Mouse (Mus musculus) heart, embryonic 14.5 days (tissue): ENCODE data around the gene Rerg. TPM values are rescaled to one million over a fixed set of nuclear protein-coding genes. Genes with fewer than 3 reads are reported as not detected.
A peak's percentile ranks its signal among the peaks of the same experiment; 100 is the strongest.

Source experiments
- ATAC-seq: fragments of 200-750 bp; cut with Nextera tagmentation; 2 replicates; pipeline ENCODE4 v1.8.0; 2017; ENCODE audit warnings: low read depth, moderate TSS enrichment; ENCODE audit not compliant: insufficient number of reproducible peaks, insufficient read depth, low FRiP score
- H3K27ac ChIP-seq, 2 experiments: fragments of 200-500 bp in 1 of 2; fragments of 300-500 bp in 1 of 2; sonication (generic) in 1 of 2; replicated peaks in 1 of 2; 2 replicates each; pipeline ENCODE4 v1.5.1; 2012 to 2014; ENCODE audit warnings: low read depth in 2 of 2, low read length in 2 of 2, control low read depth in 1 of 2, mild to moderate bottlenecking in 1 of 2, mixed read lengths in 1 of 2; ENCODE audit not compliant: control insufficient read depth in 1 of 2, insufficient read depth in 1 of 2
- H3K27me3 ChIP-seq: fragments of 300-500 bp; sonication (generic); 2 replicates; pipeline ENCODE4 v1.6.1; 2014; ENCODE audit warnings: mild to moderate bottlenecking, low read length, control low read depth; ENCODE audit not compliant: control insufficient read depth, insufficient read depth
- H3K36me3 ChIP-seq: fragments of 300-500 bp; sonication (generic); 2 replicates; pipeline ENCODE4 v1.6.1; 2014; ENCODE audit warnings: mild to moderate bottlenecking, control low read depth, low read length, mixed read lengths; ENCODE audit not compliant: control insufficient read depth, insufficient read depth
- H3K4me1 ChIP-seq, 2 experiments: fragments of 200-500 bp in 1 of 2; fragments of 300-500 bp in 1 of 2; sonication (generic) in 1 of 2; 2 replicates each; pipeline ENCODE4 v1.6.1; 2012 to 2014; ENCODE audit warnings: low read length in 2 of 2, control low read depth in 1 of 2, mixed read lengths in 1 of 2; ENCODE audit not compliant: control insufficient read depth in 2 of 2, insufficient read depth in 2 of 2
- H3K4me2 ChIP-seq: fragments of 300-500 bp; sonication (generic); 2 replicates; pipeline ENCODE4 v1.6.1; 2014; ENCODE audit warnings: mild to moderate bottlenecking, low read length
- H3K4me3 ChIP-seq, 2 experiments: fragments of 200-500 bp in 1 of 2; fragments of 300-500 bp in 1 of 2; sonication (generic) in 1 of 2; 2 replicates each; pipeline ENCODE4 v1.5.1; 2012 to 2014; ENCODE audit warnings: low read length in 2 of 2, mild to moderate bottlenecking in 2 of 2, control low read depth in 1 of 2, low read depth in 1 of 2, moderate library complexity in 1 of 2; ENCODE audit not compliant: control insufficient read depth in 1 of 2, insufficient read depth in 1 of 2
- H3K9ac ChIP-seq: fragments of 300-500 bp; sonication (generic); 2 replicates; pipeline ENCODE4 v1.6.1; 2014; ENCODE audit warnings: mild to moderate bottlenecking, low read length
- H3K9me3 ChIP-seq: fragments of 300-500 bp; sonication (generic); 2 replicates; pipeline ENCODE4 v1.6.1; 2016; ENCODE audit warnings: low read length, control low read depth; ENCODE audit not compliant: control insufficient read depth
- WGBS: fragments of 180-500 bp; shearing (Covaris S2); extraction: QIAGEN DNeasy Blood & Tissue Kit; methylation state at CpG from one replicate; pipeline ENCODE4 v1.1.7; 2014; 5-methylcytosine and 5-hydroxymethylcytosine counted together
- polyA plus RNA-seq: library from polyadenylated mRNA; unstranded; fragments of >200 nt; fragmentation: Nextera tagmentation; extraction: Ambion mirVana; gene quantifications from 2 replicates; pipeline ENCODE4 v1.2.1, GENCODE M21; 2014

Gene Rerg
- polyA plus RNA-seq, 1 experiment from 2014 or later, result 5.4 TPM

DNA sequence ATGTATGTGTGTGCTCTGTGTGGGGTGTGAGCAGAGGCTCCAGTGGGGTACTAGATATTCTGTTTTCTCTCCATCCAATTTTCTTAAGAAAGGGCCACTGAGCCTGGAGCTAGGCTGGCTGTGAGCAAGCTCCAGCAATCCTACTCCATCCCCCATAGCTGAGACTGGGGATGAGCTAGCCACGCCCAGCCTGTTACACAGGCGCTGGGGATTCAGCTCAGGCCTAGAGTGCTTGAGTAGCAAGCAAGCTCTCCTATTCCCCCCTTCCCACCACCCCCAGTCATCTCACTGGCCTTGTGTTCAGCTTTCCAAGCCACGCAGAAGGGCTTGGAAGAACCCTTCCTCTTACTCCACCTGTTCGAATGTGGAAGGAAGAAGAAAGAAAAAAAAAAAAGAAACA is 7.2 kb downstream of the Rerg start:
- Histone ChIP-seq H3K27me3 (no peaks in the 10 kb centered on the region), H3K4me3 (no peak overlapping the region), H3K27ac (no peak overlapping the region), H3K4me2 (no peak overlapping the region), H3K36me3 (no peaks in the 10 kb centered on the region), H3K4me1 (no peaks in the 10 kb centered on the region), H3K9ac (no peak overlapping the region), H3K9me3 (no peaks in the 10 kb centered on the region)
- ATAC-seq, result no peak
- WGBS, result 74% methylated on average over 4 of the region's 4 CpGs

DNA sequence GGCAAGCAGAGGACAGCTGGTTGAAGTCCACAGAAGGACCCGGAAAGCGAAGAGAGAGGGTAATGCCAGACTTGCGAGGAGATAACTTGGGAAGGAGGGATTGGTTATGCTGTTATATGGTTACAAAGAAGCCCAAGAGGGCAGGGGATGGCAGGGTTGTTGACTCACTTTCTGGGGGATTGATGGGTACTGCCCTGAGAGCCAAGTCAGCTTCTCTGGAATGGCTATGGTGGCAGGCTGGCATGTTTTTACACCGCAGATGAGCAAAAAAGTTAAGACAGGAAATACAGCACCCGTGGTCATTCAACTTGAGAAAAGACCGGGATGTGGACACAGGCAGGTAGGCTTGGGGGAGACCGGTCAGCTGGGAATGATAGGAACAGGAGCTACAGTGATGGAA is 7.8 kb downstream of the Rerg start:
- no peaks in the 10 kb centered on the region for H3K9me3 ChIP-seq
- no peaks in the 10 kb centered on the region for H3K4me1 ChIP-seq
- 89% methylated on average over 7 of the region's 7 CpGs for WGBS
- no peaks in the 10 kb centered on the region for H3K27me3 ChIP-seq
- no peak overlapping the region for H3K4me2 ChIP-seq
- ATAC-seq, result no peak
- no peaks in the 10 kb centered on the region for H3K36me3 ChIP-seq
- no peak overlapping the region for H3K27ac ChIP-seq
- no peak overlapping the region for H3K4me3 ChIP-seq
- no peak overlapping the region for H3K9ac ChIP-seq

DNA sequence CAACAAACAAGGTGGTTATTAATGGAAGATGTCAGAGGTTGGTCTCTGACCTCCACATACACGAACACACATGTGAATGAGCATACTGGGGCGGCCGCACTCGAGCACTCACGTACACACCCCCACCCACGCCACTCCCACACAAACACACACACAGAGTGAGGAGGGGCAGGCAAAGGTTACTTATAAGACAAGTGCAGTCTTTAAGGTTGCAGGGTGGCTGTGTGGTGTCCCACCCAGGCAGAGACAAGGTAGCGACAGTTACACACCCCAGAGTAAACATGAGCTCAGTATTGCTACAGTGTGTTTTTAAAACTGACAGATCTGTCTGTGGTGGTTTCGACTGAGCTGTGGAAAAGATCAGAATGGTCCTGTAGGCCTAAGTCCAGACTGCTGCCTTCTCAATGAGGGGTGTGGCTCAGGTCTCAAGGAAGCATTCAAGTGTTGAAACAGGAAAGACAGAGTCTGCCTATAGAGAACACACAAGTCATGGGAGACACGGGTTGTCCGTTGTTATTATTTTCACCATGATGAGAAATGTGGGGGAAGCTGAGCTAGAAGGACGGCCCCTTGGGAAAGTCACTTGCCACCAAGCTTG is 8.7 kb downstream of the Rerg start:
- no peaks in the 10 kb centered on the region for H3K4me1 ChIP-seq
- ATAC-seq, result no peak
- no peak overlapping the region for H3K4me2 ChIP-seq
- H3K27me3 ChIP-seq, result no peaks in the 10 kb centered on the region
- no peaks in the 10 kb centered on the region for H3K36me3 ChIP-seq
- H3K4me3 ChIP-seq, result no peak overlapping the region
- H3K9ac ChIP-seq, result no peak overlapping the region
- H3K27ac ChIP-seq, result no peak overlapping the region
- WGBS, result 81% methylated on average over 11 of the region's 11 CpGs
- H3K9me3 ChIP-seq, result no peaks in the 10 kb centered on the region

DNA sequence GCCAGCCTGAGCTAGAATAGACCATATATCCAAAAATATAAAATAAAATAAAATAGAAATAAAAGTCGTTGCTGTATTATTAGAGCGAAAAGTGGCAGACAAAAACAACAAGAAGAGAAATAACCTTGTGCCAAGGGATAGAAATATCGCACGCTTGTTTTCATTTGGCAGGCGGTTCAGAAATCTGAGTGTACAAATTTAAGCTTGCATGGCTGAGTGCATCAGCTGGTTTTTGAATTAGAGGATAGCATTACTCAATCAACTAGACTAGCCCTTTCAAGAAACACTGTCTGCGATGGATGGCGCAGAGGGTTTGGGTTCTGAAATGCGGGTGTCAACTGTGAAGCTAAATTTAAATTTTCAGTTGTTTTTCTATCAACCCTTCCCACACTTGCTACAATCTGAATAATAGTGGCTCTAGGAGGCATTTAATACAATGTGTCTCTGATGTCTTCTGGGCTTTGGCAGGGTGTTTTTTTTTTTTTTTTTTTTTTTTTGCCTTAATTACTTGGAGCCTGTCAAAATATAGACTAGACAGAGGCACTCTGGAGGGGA is 10.8 kb downstream of the Rerg start:
- 88% methylated on average over 8 of the region's 8 CpGs for WGBS
- ATAC-seq, result no peak
- H3K9ac ChIP-seq, result no peak overlapping the region
- H3K27me3 ChIP-seq, result no peaks in the 10 kb centered on the region
- no peaks in the 10 kb centered on the region for H3K9me3 ChIP-seq
- no peak overlapping the region for H3K4me2 ChIP-seq
- H3K36me3 ChIP-seq, result no peaks in the 10 kb centered on the region
- H3K4me3 ChIP-seq, result no peak overlapping the region
- H3K27ac ChIP-seq, result no peak overlapping the region
- H3K4me1 ChIP-seq, result peaks cover 0 to 4% of the 10 kb centered on the region in 2 experiments; a peak in 1 of 4 replicates

DNA sequence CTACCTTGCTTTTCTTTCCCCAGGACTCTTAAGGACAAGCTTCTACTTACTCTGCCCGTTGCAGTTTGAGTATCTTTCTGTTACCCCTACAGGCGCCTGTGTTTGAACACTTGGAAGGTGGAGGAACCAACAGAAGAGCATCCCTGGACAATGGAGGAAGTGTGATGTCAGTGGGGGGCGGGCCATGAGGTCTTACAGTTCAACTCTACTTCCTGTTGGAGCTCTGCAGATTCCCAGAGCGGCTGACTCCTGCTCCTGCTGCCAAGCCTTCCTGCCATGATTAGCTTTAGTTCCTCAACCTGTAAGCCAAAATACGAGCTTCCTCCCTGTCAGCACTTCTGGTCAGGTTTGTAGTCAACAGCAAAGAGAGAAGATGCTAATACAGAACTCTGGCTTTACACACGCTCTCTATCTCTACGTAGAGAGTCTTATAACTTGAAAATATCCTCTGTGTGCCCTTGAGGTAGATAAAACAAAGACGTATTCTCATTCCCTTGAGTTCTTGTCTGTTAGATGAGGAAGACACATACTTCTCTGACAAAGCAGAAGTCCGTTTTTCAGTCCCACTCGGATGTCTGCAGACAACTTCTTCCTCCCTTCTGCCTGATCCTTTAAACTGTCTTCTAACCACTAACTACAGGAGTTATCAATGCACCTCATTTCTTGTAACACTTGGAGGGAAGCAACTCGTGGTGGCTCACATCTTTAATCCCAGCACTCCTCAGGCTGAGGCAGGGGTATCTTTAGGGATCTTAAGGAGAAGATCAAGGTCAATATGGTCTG is 13.7 kb downstream of the Rerg start:
- no peaks in the 10 kb centered on the region for H3K36me3 ChIP-seq
- H3K4me1 ChIP-seq, result peaks cover 0 to 4% of the 10 kb centered on the region in 2 experiments; a peak in 1 of 4 replicates
- no peak overlapping the region for H3K9ac ChIP-seq
- H3K4me3 ChIP-seq, result no peak overlapping the region
- H3K27me3 ChIP-seq, result no peaks in the 10 kb centered on the region
- WGBS, result 59% methylated on average over 11 of the region's 11 CpGs
- no peaks in the 10 kb centered on the region for H3K9me3 ChIP-seq
- no peak overlapping the region for H3K27ac ChIP-seq
- H3K4me2 ChIP-seq, result no peak overlapping the region
- no peak for ATAC-seq

DNA sequence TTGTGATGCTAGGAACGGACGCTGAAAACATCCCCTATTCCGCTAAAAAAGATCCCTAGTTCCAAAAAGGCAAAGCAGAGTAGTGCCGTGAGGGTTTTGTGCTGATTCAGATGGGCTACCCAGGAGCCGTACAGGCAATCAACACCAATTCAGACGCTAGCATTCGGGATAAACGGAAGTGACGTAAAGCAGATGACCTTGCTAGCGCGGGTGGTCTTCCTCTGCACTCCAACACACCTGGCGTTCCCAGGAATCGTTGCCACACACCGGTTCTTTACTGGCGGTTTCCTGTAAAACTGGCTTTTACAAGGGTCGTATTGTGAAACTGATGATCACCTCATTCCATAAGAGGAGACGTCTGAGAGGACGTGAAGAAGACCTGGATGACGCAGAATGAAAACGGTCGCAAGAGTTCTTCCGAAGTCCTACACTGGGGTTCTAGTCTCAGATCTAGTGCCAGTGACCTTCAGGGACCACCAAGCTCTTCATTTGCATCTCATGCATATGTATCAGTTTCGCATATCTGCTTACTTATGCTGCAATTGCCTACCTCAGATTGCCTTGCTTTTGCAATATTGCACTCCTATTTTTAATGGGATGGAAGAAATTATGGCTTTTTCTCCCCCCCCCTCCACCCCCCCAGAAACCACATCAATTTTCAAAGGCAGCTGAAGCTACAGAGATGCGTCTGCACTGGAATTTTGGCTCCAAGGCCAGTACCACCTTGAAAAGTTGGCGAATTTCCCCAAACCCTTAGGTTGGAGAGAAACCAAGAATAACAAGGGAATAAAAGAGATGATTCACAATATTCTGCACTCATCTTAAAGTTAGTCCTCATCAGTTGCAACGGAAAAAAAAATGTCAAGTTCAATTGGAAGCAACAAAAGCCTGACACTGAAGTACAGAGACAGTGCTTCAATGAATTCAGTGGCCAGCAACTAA is 14.8 kb downstream of the Rerg start:
- no peak for ATAC-seq
- 63% methylated on average over 26 of the region's 26 CpGs for WGBS

DNA sequence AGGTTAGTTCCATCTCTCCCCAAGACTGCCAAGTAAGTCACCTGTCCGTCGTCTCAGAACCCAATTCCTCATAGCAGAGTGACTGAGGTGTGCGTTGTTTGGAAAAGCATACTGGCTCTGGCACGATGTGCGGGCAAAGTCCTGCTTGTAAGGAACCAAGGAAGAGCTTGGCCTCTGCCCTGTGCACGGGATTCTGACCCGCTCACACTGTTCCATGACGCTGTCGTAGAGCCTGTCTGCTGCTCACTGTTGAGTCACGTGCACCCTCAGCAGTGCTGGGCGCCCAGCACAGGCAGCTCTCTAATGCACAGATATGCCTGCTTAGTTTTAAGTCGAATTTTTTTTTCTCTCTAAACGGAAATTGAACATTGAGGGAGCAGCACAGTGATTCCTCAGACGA is 17.3 kb downstream of the Rerg start:
- no peak for ATAC-seq

More for the DNA sequence above, 14.8 kb downstream of the Rerg start:
- peak overlapping the region; percentile 37 for H3K4me2 ChIP-seq
- H3K27me3 ChIP-seq, result no peaks in the 10 kb centered on the region
- H3K9ac ChIP-seq, result no peak overlapping the region
- H3K27ac ChIP-seq, result no peak overlapping the region
- H3K36me3 ChIP-seq, result no peaks in the 10 kb centered on the region
- H3K4me1 ChIP-seq, result peaks cover 0 to 4% of the 10 kb centered on the region in 2 experiments; a peak in 1 of 4 replicates
- H3K9me3 ChIP-seq, result no peaks in the 10 kb centered on the region
- H3K4me3 ChIP-seq, result no peak overlapping the region

More for the DNA sequence above, 17.3 kb downstream of the Rerg start:
- Histone ChIP-seq H3K4me3 (no peak overlapping the region), H3K27me3 (no peaks in the 10 kb centered on the region), H3K4me1 (peaks cover 0 to 4% of the 10 kb centered on the region in 2 experiments; a peak in 1 of 4 replicates), H3K9ac (no peak overlapping the region), H3K9me3 (no peaks in the 10 kb centered on the region), H3K36me3 (no peaks in the 10 kb centered on the region), H3K4me2 (no peak overlapping the region), H3K27ac (no peak overlapping the region)
- 86% methylated on average over 14 of the region's 14 CpGs for WGBS
